Mouse (Mus musculus) myocyte (in vitro differentiated cells): ENCODE data around the gene Usp10. TPM values are rescaled to one million over a fixed set of nuclear protein-coding genes. Genes with fewer than 3 reads are reported as not detected.

ENCODE experiments used
- H3K27me3 ChIP-seq: one replicate; pipeline ENCODE4 v1.6.1; 2011; ENCODE audit not compliant: control insufficient read depth, insufficient read depth, insufficient read length
- H3K36me3 ChIP-seq: one replicate; pipeline ENCODE4 v1.6.1; 2011; ENCODE audit not compliant: control insufficient read depth, insufficient read depth
- H3K4me2 ChIP-seq: one replicate; pipeline ENCODE4 v1.6.1; 2011; ENCODE audit warnings: low read depth, control low read depth
- H3K4me3 ChIP-seq: one replicate; pipeline ENCODE4 v1.5.1; 2011; ENCODE audit warnings: mild to moderate bottlenecking, control low read depth, moderate library complexity
- H3K79me2 ChIP-seq: one replicate; pipeline ENCODE4 v1.6.1; 2011; ENCODE audit not compliant: control insufficient read depth, insufficient read depth
- H3ac ChIP-seq: one replicate; pipeline ENCODE4 v1.6.1; 2011; ENCODE audit not compliant: control insufficient read depth, insufficient read length
- CEBPB ChIP-seq: IDR thresholded peaks from 2 replicates; pipeline ENCODE4 v1.6.1; 2011; ENCODE audit warnings: mild to moderate bottlenecking, moderate library complexity; ENCODE audit not compliant: poor library complexity, insufficient read depth, severe bottlenecking
- E2F4 ChIP-seq: IDR thresholded peaks from one replicate; pipeline ENCODE4 v1.6.1; 2011; ENCODE audit warnings: mild to moderate bottlenecking, control low read depth, moderate library complexity; ENCODE audit not compliant: insufficient read depth
- MAX ChIP-seq: IDR thresholded peaks from one replicate; pipeline ENCODE4 v1.6.1; 2011; ENCODE audit warnings: low read depth, mild to moderate bottlenecking, control low read depth
- MYOD1 ChIP-seq, 3 experiments: IDR thresholded peaks; one replicate each; pipeline ENCODE4 v1.6.1; 2011; ENCODE audit warnings: control low read depth in 2 of 3, low read depth in 2 of 3, mild to moderate bottlenecking in 2 of 3, moderate library complexity in 1 of 3; ENCODE audit not compliant: insufficient read length in 2 of 3, control insufficient read depth in 1 of 3
- MYOG ChIP-seq, 3 experiments: IDR thresholded peaks; one replicate each; pipeline ENCODE4 v1.6.1; 2011; ENCODE audit warnings: control low read depth in 2 of 3, low read depth in 2 of 3, mild to moderate bottlenecking in 2 of 3; ENCODE audit not compliant: insufficient read length in 2 of 3, control insufficient read depth in 1 of 3, insufficient read depth in 1 of 3
- POLR2A ChIP-seq: IDR thresholded peaks from one replicate; pipeline ENCODE4 v1.6.1; 2011; ENCODE audit warnings: low read depth, mild to moderate bottlenecking, control low read depth, moderate library complexity; ENCODE audit not compliant: insufficient read length
- POLR2AphosphoS2 ChIP-seq: IDR thresholded peaks from one replicate; pipeline ENCODE4 v1.6.1; 2011; ENCODE audit warnings: low read depth, control low read depth; ENCODE audit not compliant: insufficient read length
- REST ChIP-seq: IDR thresholded peaks from one replicate; pipeline ENCODE4 v1.6.1; 2011; ENCODE audit warnings: mild to moderate bottlenecking, control low read depth, moderate library complexity; ENCODE audit not compliant: insufficient read depth, insufficient read length
- SRF ChIP-seq: IDR thresholded peaks from one replicate; pipeline ENCODE4 v1.6.1; 2011; ENCODE audit warnings: low read depth; ENCODE audit not compliant: control insufficient read depth, insufficient read length
- TCF12 ChIP-seq: IDR thresholded peaks from one replicate; pipeline ENCODE4 v1.6.1; 2011; ENCODE audit warnings: mild to moderate bottlenecking, control low read depth; ENCODE audit not compliant: poor library complexity, insufficient read depth, severe bottlenecking
- TCF3 ChIP-seq: IDR thresholded peaks from one replicate; pipeline ENCODE4 v1.6.1; 2011; ENCODE audit warnings: low read depth, control low read depth; ENCODE audit not compliant: insufficient read length
- USF1 ChIP-seq: IDR thresholded peaks from one replicate; pipeline ENCODE4 v1.6.1; 2011; ENCODE audit warnings: low read depth, mild to moderate bottlenecking, control low read depth, moderate library complexity
- polyA plus RNA-seq: library from polyadenylated mRNA; unstranded; fragments of >200 nt; fragmentation: generic; extraction: Trizol; gene quantifications from one replicate; pipeline ENCODE4 v1.2.1, GENCODE M21; 2012; ENCODE audit warnings: missing spikeins

Gene Usp10
- polyA plus RNA-seq, 1 experiment = 59.3 TPM

- Histone ChIP-seq H3K4me2 (no peak overlapping the region), H3K27me3 (no peaks in the 10 kb centered on the region), H3ac (no peak overlapping the region), H3K4me3 (no peak overlapping the region), H3K79me2 (peaks cover 90% of the 10 kb centered on the region), H3K36me3 (no peaks in the 10 kb centered on the region)
- no peak for TF ChIP-seq CEBPB
- TF ChIP-seq TCF3 = no peak
- no peak for TF ChIP-seq SRF
- TF ChIP-seq MYOD1 (IDR thresholded peaks at IDR 0.05; ENCODE audit: control insufficient read depth in 1 of 3, insufficient read length in 2 of 3, low read depth in 2 of 3) = no peak
- no peak for TF ChIP-seq USF1
Observed at GRCm38 (mm10) chr8:119915298-119915697, 5.1 kb downstream of the Usp10 start.

GRCm38 (mm10) chr8:119916237-119916892, 6.2 kb downstream of the Usp10 start:
- TF ChIP-seq POLR2AphosphoS2 (no peak), POLR2A (no peak), SRF (no peak), TCF12 (no peak), MYOD1 (IDR thresholded peaks at IDR 0.05; ENCODE audit: control insufficient read depth in 1 of 3, insufficient read length in 2 of 3, low read depth in 2 of 3) (no peak), MAX (no peak), MYOG (IDR thresholded peaks at IDR 0.05; ENCODE audit: control insufficient read depth in 1 of 3, insufficient read depth in 1 of 3, insufficient read length in 2 of 3, low read depth in 2 of 3) (no peak), REST (no peak), E2F4 (no peak), TCF3 (no peak), USF1 (no peak), CEBPB (no peak)
- no peak overlapping the region for H3K4me2 ChIP-seq

GRCm38 (mm10) chr8:119917415-119917814, 7.3 kb downstream of the Usp10 start:
- TF ChIP-seq SRF = no peak
- TF ChIP-seq POLR2A = no peak
- TF ChIP-seq TCF12 = no peak
- no peak overlapping the region for H3K4me2 ChIP-seq
- H3ac ChIP-seq = no peak overlapping the region
- H3K36me3 ChIP-seq = no peaks in the 10 kb centered on the region
- no peak overlapping the region for H3K4me3 ChIP-seq
- peaks cover 97% of the 10 kb centered on the region for H3K79me2 ChIP-seq
- H3K27me3 ChIP-seq = no peaks in the 10 kb centered on the region

More at GRCm38 (mm10) chr8:119916237-119916892, 6.2 kb downstream of the Usp10 start:
- Histone ChIP-seq H3K36me3 (no peaks in the 10 kb centered on the region), H3ac (no peak overlapping the region), H3K27me3 (no peaks in the 10 kb centered on the region), H3K4me3 (no peak overlapping the region), H3K79me2 (peaks cover 97% of the 10 kb centered on the region)

GRCm38 (mm10) chr8:119918155-119918567, 8.0 kb downstream of the Usp10 start:
- no peak overlapping the region for H3K4me2 ChIP-seq
- H3K79me2 ChIP-seq = peaks cover 96% of the 10 kb centered on the region
- no peak for TF ChIP-seq E2F4
- no peak for TF ChIP-seq MAX
- no peak for TF ChIP-seq TCF3
- no peak for TF ChIP-seq CEBPB
- no peak for TF ChIP-seq REST
- no peak for TF ChIP-seq MYOD1 (IDR thresholded peaks at IDR 0.05; ENCODE audit: control insufficient read depth in 1 of 3, insufficient read length in 2 of 3, low read depth in 2 of 3)
- TF ChIP-seq POLR2A = no peak
- TF ChIP-seq MYOG (IDR thresholded peaks at IDR 0.05; ENCODE audit: control insufficient read depth in 1 of 3, insufficient read depth in 1 of 3, insufficient read length in 2 of 3, low read depth in 2 of 3) = no peak
- TF ChIP-seq POLR2AphosphoS2 = no peak
- no peak for TF ChIP-seq USF1
- TF ChIP-seq TCF12 = no peak
- TF ChIP-seq SRF = no peak
- H3ac ChIP-seq = no peak overlapping the region
- no peak overlapping the region for H3K4me3 ChIP-seq
- H3K27me3 ChIP-seq = no peaks in the 10 kb centered on the region
- H3K36me3 ChIP-seq = no peaks in the 10 kb centered on the region

- TF ChIP-seq MYOG (IDR thresholded peaks at IDR 0.05; ENCODE audit: control insufficient read depth in 1 of 3, insufficient read depth in 1 of 3, insufficient read length in 2 of 3, low read depth in 2 of 3) (no peak), POLR2AphosphoS2 (no peak), REST (no peak), MAX (no peak), SRF (no peak)
- Histone ChIP-seq H3K79me2 (peaks cover 97% of the 10 kb centered on the region), H3K4me3 (no peak overlapping the region)
Observed at GRCm38 (mm10) chr8:119923259-119923658, 13.1 kb downstream of the Usp10 start.

More at GRCm38 (mm10) chr8:119923259-119923658, 13.1 kb downstream of the Usp10 start:
- Histone ChIP-seq H3K27me3 (no peaks in the 10 kb centered on the region), H3K36me3 (no peaks in the 10 kb centered on the region), H3K4me2 (no peak overlapping the region), H3ac (no peak overlapping the region)
